Mouse (Mus musculus) liver, embryonic 14.5 days (tissue): ENCODE measurements around the gene Pla2g3. TPM values are rescaled to one million over a fixed set of nuclear protein-coding genes. Genes with fewer than 3 reads are reported as not detected.

Experiments used
- ATAC-seq: fragments of 200-750 bp; cut with Nextera tagmentation; 2 replicates; pipeline ENCODE4 v1.8.0; 2017; ENCODE audit warnings: moderate number of reproducible peaks, mild to moderate bottlenecking, moderate library complexity; ENCODE audit not compliant: insufficient read depth
- DNase-seq, 3 experiments: peaks; one replicate each; pipeline ENCODE4 v3.0.0-alpha.2; 2012 to 2013; ENCODE audit warnings: low read depth in 3 of 3, low spot score in 3 of 3
- H3K27ac ChIP-seq: fragments of 300-500 bp; sonication (generic); 2 replicates; pipeline ENCODE4 v1.5.1; 2014; ENCODE audit warnings: moderate library complexity, mild to moderate bottlenecking, control low read depth, inconsistent platforms
- H3K27me3 ChIP-seq: fragments of 300-500 bp; sonication (generic); 2 replicates; pipeline ENCODE4 v1.6.1; 2014; ENCODE audit warnings: mild to moderate bottlenecking, low read length, moderate library complexity; ENCODE audit not compliant: control insufficient read depth, insufficient read depth
- H3K36me3 ChIP-seq: fragments of 300-500 bp; sonication (generic); replicated peaks from 2 replicates; pipeline ENCODE4 v1.6.1; 2014; ENCODE audit warnings: low read depth; ENCODE audit not compliant: control insufficient read depth, insufficient read depth
- H3K4me1 ChIP-seq, 2 experiments: fragments of 200-500 bp in 1 of 2; fragments of 300-500 bp in 1 of 2; sonication (generic) in 1 of 2; replicated peaks; 2 replicates each; pipeline ENCODE4 v1.6.1; 2012 to 2014; ENCODE audit warnings: antibody characterized with exemption in 1 of 2, inconsistent platforms in 1 of 2, low read length in 1 of 2; ENCODE audit not compliant: control insufficient read depth in 2 of 2, insufficient read depth in 2 of 2
- H3K4me2 ChIP-seq: fragments of 300-500 bp; sonication (generic); 2 replicates; pipeline ENCODE4 v1.6.1; 2014; ENCODE audit warnings: low read depth, mild to moderate bottlenecking, control low read depth, moderate library complexity
- H3K4me3 ChIP-seq, 2 experiments: fragments of 200-500 bp in 1 of 2; fragments of 300-500 bp in 1 of 2; sonication (generic) in 1 of 2; 2 replicates each; pipeline ENCODE4 v1.5.1; 2012 to 2014; ENCODE audit warnings: low read depth in 2 of 2, low read length in 2 of 2, mild to moderate bottlenecking in 2 of 2, control low read depth in 1 of 2, inconsistent platforms in 1 of 2, moderate library complexity in 1 of 2; ENCODE audit not compliant: insufficient read depth in 1 of 2
- H3K9ac ChIP-seq: fragments of 300-500 bp; sonication (generic); replicated peaks from 2 replicates; pipeline ENCODE4 v1.6.1; 2014; ENCODE audit warnings: mild to moderate bottlenecking, control low read depth, moderate library complexity
- H3K9me3 ChIP-seq: fragments of 300-500 bp; sonication (generic); 2 replicates; pipeline ENCODE4 v1.6.1; 2016; ENCODE audit warnings: low read length, mixed read lengths; ENCODE audit not compliant: control insufficient read depth
- CTCF ChIP-seq: IDR thresholded peaks from 2 replicates; pipeline ENCODE4 v1.5.1; 2016; ENCODE audit warnings: antibody characterized with exemption, low read depth, control low read depth
- EP300 ChIP-seq: IDR thresholded peaks from 2 replicates; pipeline ENCODE4 v1.6.1; 2016; ENCODE audit warnings: antibody characterized with exemption, low read depth
- WGBS: fragments of 180-500 bp; shearing (Covaris S2); extraction: QIAGEN DNeasy Blood & Tissue Kit; methylation state at CpG from one replicate; pipeline ENCODE4 v1.1.7; 2014; ENCODE audit not compliant: insufficient replicate concordance; 5-methylcytosine and 5-hydroxymethylcytosine counted together
- polyA plus RNA-seq, 2 experiments: library from polyadenylated mRNA; depleted of rRNA in 1 of 2; stranded (reverse) in 1 of 2; unstranded in 1 of 2; fragments of >200 nt; fragmentation: Nextera tagmentation in 1 of 2; extraction: Ambion mirVana in 1 of 2; gene quantifications; 2 replicates each; pipeline versions ENCODE4 v1.2.1 to v1.2.3; 2012 to 2014

The Pla2g3 gene
- polyA plus RNA-seq, 2 experiments, result 0.04 to 0.06 TPM

GRCm38 (mm10) chr11:3509181-3510085 lies 21.3 kb downstream of the Pla2g3 start:
- H3K36me3 ChIP-seq, result no peaks in the 10 kb centered on the region
- no peak overlapping the region for H3K9ac ChIP-seq
- H3K4me3 ChIP-seq, result no peak overlapping the region
- H3K9me3 ChIP-seq, result no peaks in the 10 kb centered on the region
- TF ChIP-seq EP300 (no peak), CTCF (no peak)
- WGBS, result 53% methylated on average over 8 of the region's 8 CpGs
- DNase-seq (no peak), ATAC-seq (no peak)
- H3K4me2 ChIP-seq, result no peak overlapping the region
- no peaks in the 10 kb centered on the region for H3K27me3 ChIP-seq
- peaks cover 2 to 10% of the 10 kb centered on the region in 2 experiments; a peak in 3 of 4 replicates for H3K4me1 ChIP-seq
- no peak overlapping the region for H3K27ac ChIP-seq

DNA sequence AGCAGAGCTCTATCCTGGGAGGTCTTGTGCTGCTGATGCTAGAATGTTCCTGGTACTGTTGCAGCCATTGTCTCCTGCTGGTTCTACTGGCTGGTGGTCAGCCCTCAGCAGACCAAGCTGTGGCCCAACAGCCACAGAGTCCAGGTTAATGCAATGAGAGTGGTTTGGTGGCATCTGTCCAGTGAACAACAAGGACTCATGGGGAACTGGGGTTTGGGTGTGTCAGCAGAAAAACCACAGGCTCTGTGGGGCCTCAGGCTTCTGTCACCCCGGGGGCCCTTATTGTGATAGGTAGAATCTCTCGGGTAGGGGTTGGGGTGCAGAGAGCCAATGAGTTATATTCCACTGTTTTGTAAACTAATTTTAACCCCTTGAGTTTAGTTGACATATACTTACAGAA lies 22.2 kb downstream of the Pla2g3 start:
- H3K36me3 ChIP-seq, result no peaks in the 10 kb centered on the region
- WGBS, result 12% methylated on average over 2 of the region's 2 CpGs
- TF ChIP-seq CTCF (no peak), EP300 (no peak)
- ATAC-seq (no peak), DNase-seq (no peak)
- H3K9me3 ChIP-seq, result no peaks in the 10 kb centered on the region
- no peak overlapping the region for H3K9ac ChIP-seq
- H3K4me3 ChIP-seq, result no peak overlapping the region
- peaks cover 2 to 10% of the 10 kb centered on the region in 2 experiments; a peak in 3 of 4 replicates for H3K4me1 ChIP-seq
- H3K27ac ChIP-seq, result no peak overlapping the region
- peaks cover 5% of the 10 kb centered on the region for H3K27me3 ChIP-seq
- no peak overlapping the region for H3K4me2 ChIP-seq

DNA sequence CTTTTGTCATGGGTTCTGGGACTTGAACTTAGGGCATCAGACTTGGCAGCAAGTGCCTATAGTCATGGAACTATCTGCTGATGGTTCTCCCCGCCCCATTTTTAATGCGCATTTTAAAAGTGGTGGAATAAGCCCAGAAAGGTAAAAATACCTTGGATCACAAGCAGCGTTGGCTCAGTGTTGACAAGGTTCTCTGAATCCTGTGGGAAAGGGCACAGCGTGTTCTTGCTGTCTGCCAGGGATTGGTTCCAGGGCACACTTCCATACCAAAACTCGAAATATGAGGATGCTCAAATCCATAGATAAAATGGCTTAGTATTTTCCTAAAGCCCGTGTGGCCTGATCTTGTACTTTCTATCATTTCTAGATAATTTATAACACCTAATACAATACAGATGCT lies 25.2 kb downstream of the Pla2g3 start:
- no peak overlapping the region for H3K4me2 ChIP-seq
- H3K27me3 ChIP-seq, result peaks cover 31% of the 10 kb centered on the region
- no peak for ATAC-seq
- TF ChIP-seq CTCF, result no peak
- TF ChIP-seq EP300, result no peak
- no peak overlapping the region for H3K9ac ChIP-seq
- no peaks in the 10 kb centered on the region for H3K9me3 ChIP-seq
- DNase-seq, result no peak
- H3K27ac ChIP-seq, result no peak overlapping the region
- 76% methylated on average over 6 of the region's 6 CpGs for WGBS
- H3K4me3 ChIP-seq, result no peak overlapping the region
- H3K36me3 ChIP-seq, result no peaks in the 10 kb centered on the region
- peaks cover 2 to 8% of the 10 kb centered on the region in 2 experiments; a peak in 3 of 4 replicates for H3K4me1 ChIP-seq

DNA sequence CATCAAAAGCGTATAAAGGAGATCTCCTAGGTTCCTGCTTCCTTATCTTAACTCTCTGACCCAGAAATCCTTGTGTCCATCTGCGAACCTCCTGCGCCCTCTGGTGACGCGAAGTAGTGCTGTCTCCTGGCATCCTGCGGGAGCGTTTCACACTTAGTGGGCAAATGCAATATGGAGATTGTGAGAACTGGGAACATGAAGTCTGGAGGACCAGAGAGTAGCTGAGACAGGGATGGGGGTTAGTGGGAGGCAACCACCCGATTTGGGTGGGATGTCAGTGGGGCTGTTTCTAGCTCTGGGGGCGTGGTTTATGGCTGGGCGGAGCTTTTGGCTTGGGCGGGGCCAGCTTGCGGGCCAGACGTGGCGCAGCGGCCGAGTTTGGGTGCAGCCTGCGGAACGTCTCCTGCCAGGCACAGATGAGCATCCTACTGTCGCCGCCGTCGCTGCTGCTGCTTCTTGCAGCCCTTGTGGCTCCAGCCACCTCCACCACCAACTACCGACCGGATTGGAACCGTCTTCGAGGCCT lies 26.5 kb downstream of the Pla2g3 start, which contains the start of gene Selenom:
Selenom (plus strand) TSS at position 156 of the 526 bp plus-strand sequence.
- peak; percentile 49 to 64 (median 50) for DNase-seq
- ATAC-seq, result peak; percentile 71
- peaks cover 31% of the 10 kb centered on the region for H3K27me3 ChIP-seq
- no peaks in the 10 kb centered on the region for H3K9me3 ChIP-seq
- H3K4me1 ChIP-seq, result peaks cover 2 to 8% of the 10 kb centered on the region in 2 experiments; a peak in 3 of 4 replicates
- H3K36me3 ChIP-seq, result no peaks in the 10 kb centered on the region
- TF ChIP-seq EP300 (no peak), CTCF (peak; percentile 91)
- H3K4me2 ChIP-seq, result peak within 1 kb of the TSS; percentile 62
- peak within 1 kb of the TSS; percentile 41 to 44 for H3K4me3 ChIP-seq
- no peak within 1 kb of the TSS for H3K27ac ChIP-seq
- peak within 1 kb of the TSS; percentile 52 for H3K9ac ChIP-seq
- under 1% methylated on average over 26 of the region's 26 CpGs for WGBS

GRCm38 (mm10) chr11:3515216-3515615 lies 27.1 kb downstream of the Pla2g3 start:
- ATAC-seq (no peak), DNase-seq (no peak)
- H3K4me1 ChIP-seq, result peaks cover 0 to 3% of the 10 kb centered on the region in 2 experiments; a peak in 3 of 4 replicates
- 24% methylated on average over 4 of the region's 4 CpGs for WGBS
- TF ChIP-seq CTCF (no peak), EP300 (no peak)
- peak overlapping the region; percentile 41 to 44; a peak in 3 of 4 replicates for H3K4me3 ChIP-seq
- H3K27me3 ChIP-seq, result peaks cover 31% of the 10 kb centered on the region
- H3K9ac ChIP-seq, result no peak overlapping the region
- no peaks in the 10 kb centered on the region for H3K9me3 ChIP-seq
- H3K27ac ChIP-seq, result no peak overlapping the region
- peak overlapping the region; percentile 62 for H3K4me2 ChIP-seq
- H3K36me3 ChIP-seq, result no peaks in the 10 kb centered on the region
